Mouse (Mus musculus): ENCODE measurements around the gene Raet1e.

DNA sequence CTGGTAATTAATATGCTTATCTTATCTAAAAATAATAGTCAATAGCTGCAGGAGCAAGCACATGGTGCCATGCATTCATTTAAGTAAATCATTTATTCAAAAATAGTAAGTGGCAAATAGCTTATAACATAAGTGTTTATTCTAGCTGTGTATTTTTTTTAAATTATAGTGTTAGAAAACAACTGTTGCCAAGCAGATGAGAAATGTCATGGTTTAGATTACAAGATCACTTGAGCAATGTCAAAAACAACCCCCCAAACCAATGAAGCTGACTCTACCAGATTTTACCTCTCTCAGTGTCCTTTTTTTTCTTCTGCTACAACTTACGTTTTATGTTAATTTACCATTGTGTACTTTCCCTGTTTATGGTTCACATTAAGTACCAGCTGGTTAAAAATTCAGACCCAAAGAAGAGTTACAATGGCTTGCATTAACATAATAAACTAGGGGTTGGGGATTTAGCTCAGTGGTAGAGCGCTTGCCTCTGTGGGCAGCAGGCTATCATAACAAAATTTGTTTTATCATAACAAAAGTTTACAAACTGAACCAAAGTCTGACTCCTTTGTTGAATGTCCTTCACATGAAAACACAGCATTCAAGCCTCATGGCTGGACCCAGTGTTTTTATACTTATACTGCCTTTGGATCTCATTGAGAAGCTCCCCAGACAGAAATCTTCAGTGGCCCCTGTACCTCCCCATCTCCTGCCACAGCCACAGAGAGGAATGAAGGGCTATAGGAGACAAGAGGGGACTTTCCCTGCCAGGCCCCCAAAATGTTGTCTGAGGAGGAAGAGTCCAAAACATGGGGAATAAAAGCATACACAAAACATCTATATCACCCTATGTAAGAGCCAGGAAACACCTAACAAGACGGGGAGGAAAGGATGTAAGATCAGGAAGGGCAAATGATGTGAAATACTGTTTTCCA lies 3.2 kb upstream of the Raet1e start:
- no peak for TF ChIP-seq POLR2A (IDR thresholded peaks at IDR 0.05; ENCODE audit: extremely low read depth, insufficient read depth, low read length)
- no peak for TF ChIP-seq CTCF (IDR thresholded peaks at IDR 0.05; ENCODE audit: extremely low read depth, insufficient read depth, low read length)

Measured in cortical plate, adult 2 months (tissue).